12 mouse cellular contexts compared by ENCODE assay signal in genomic region chr6:3982661-3983284, GRCm38 (mm10). TPM values are rescaled to one million over a fixed set of nuclear protein-coding genes. Genes with fewer than 3 reads are reported as not detected.
"Had no signal": no experiment of that assay in that cellular context is flagged by ENCODE, and none has a peak within 500 bp of the region (broad histone marks: within the 10 kb centered on the region; RNA-seq: fewer than 3 reads in every experiment).

No protein-coding gene starts in this region.

- H3K36me3 ChIP-seq: neural tube, embryonic 13.5 days; neural tube, embryonic 15.5 days; stomach, embryonic 15.5 days had no signal

- H3K4me2 ChIP-seq: neural tube, embryonic 13.5 days; neural tube, embryonic 15.5 days; stomach, embryonic 15.5 days had no signal

- H3K27me3 ChIP-seq: neural tube, embryonic 13.5 days; neural tube, embryonic 15.5 days; stomach, embryonic 15.5 days had no signal

- H3K9me3 ChIP-seq: neural tube, embryonic 13.5 days; neural tube, embryonic 15.5 days; stomach, embryonic 15.5 days had no signal

- H3K4me1 ChIP-seq: neural tube, embryonic 13.5 days; neural tube, embryonic 15.5 days; stomach, embryonic 15.5 days had no signal

- H3K9ac ChIP-seq: neural tube, embryonic 13.5 days; neural tube, embryonic 15.5 days; stomach, embryonic 15.5 days had no signal

- H3K27ac ChIP-seq: neural tube, embryonic 13.5 days; neural tube, embryonic 15.5 days; stomach, embryonic 15.5 days; stomach, postnatal 0 days had no signal

- H3K4me3 ChIP-seq: neural tube, embryonic 13.5 days; neural tube, embryonic 15.5 days; stomach, embryonic 15.5 days had no signal

RNA-seq across cellular contexts. Expression of gene Tfpi2, which starts 5.9 kb away (rescaled TPM):
- polyA plus RNA-seq: testis, adult 2 months had no signal

RNA-seq across cellular contexts. Expression of gene Gngt1, which starts 10.8 kb away (rescaled TPM):
- polyA plus RNA-seq: neural tube, embryonic 13.5 days; neural tube, embryonic 14.5 days; neural tube, embryonic 15.5 days; small intestine, adult 2 months; spleen, adult 2 months; stomach, embryonic 14.5 days; stomach, embryonic 15.5 days; testis, adult 2 months; thymus, adult 2 months; thymus, postnatal 0 days; urinary bladder, adult 2 months had no signal
